Mouse (Mus musculus) bone marrow, adult 2 months (tissue): ENCODE results near the gene Cep295.
A peak's percentile ranks its signal among the peaks of the same experiment; 100 is the strongest.

ENCODE experiments used
- CTCF ChIP-seq: fragments of 200-500 bp; IDR thresholded peaks from 2 replicates; pipeline ENCODE4 v1.5.1; 2011; ENCODE audit warnings: low read length, control low read depth; ENCODE audit not compliant: control insufficient read depth, insufficient read depth
- POLR2A ChIP-seq: fragments of 200-500 bp; IDR thresholded peaks from 2 replicates; pipeline ENCODE4 v1.6.1; 2011; ENCODE audit warnings: low read depth, mild to moderate bottlenecking, control low read depth, low read length, borderline replicate concordance; ENCODE audit not compliant: control insufficient read depth

- peak; percentile 83 for TF ChIP-seq POLR2A
- no peak for TF ChIP-seq CTCF
Measured at GRCm38 (mm10) chr9:15357484-15358275, at the start of gene Cep295.
